Mouse (Mus musculus) limb, embryonic 14.5 days (tissue): ENCODE data around the gene Cadm1. TPM values are rescaled to one million over a fixed set of nuclear protein-coding genes. Genes with fewer than 3 reads are reported as not detected.

ENCODE experiments used
- ATAC-seq: fragments of 200-750 bp; cut with Nextera tagmentation; 2 replicates; pipeline ENCODE4 v1.8.0; 2017; ENCODE audit warnings: low read depth, moderate number of reproducible peaks, moderate TSS enrichment; ENCODE audit not compliant: low FRiP score
- DNase-seq: peaks from one replicate; pipeline ENCODE4 v3.0.0-alpha.2; 2015; ENCODE audit warnings: low spot score
- H3K27ac ChIP-seq: fragments of 300-500 bp; sonication (generic); replicated peaks from 2 replicates; pipeline ENCODE4 v1.5.1; 2014; ENCODE audit warnings: low read depth, mild to moderate bottlenecking, low read length, moderate library complexity, mixed read lengths
- H3K27me3 ChIP-seq: fragments of 300-500 bp; sonication (generic); 2 replicates; pipeline ENCODE4 v1.6.1; 2014; ENCODE audit warnings: low read length, mixed read lengths; ENCODE audit not compliant: control insufficient read depth, insufficient read depth
- H3K36me3 ChIP-seq: fragments of 300-500 bp; sonication (generic); 2 replicates; pipeline ENCODE4 v1.6.1; 2014; ENCODE audit warnings: mild to moderate bottlenecking, low read length, moderate library complexity, mixed read lengths; ENCODE audit not compliant: control insufficient read depth, insufficient read depth
- H3K4me1 ChIP-seq: fragments of 300-500 bp; sonication (generic); 2 replicates; pipeline ENCODE4 v1.6.1; 2014; ENCODE audit warnings: antibody characterized with exemption, low read length, mixed read lengths; ENCODE audit not compliant: control insufficient read depth, insufficient read depth
- H3K4me2 ChIP-seq: fragments of 300-500 bp; sonication (generic); replicated peaks from 2 replicates; pipeline ENCODE4 v1.6.1; 2014; ENCODE audit warnings: low read depth, mild to moderate bottlenecking, low read length, moderate library complexity; ENCODE audit not compliant: severe bottlenecking
- H3K4me3 ChIP-seq: fragments of 300-500 bp; sonication (generic); replicated peaks from 2 replicates; pipeline ENCODE4 v1.5.1; 2014; ENCODE audit warnings: low read length
- H3K9ac ChIP-seq: fragments of 300-500 bp; sonication (generic); 2 replicates; pipeline ENCODE4 v1.6.1; 2014; ENCODE audit warnings: mild to moderate bottlenecking, low read depth, low read length, moderate library complexity; ENCODE audit not compliant: severe bottlenecking
- H3K9me3 ChIP-seq: fragments of 300-500 bp; sonication (generic); 2 replicates; pipeline ENCODE4 v1.6.1; 2016; ENCODE audit warnings: low read length; ENCODE audit not compliant: control insufficient read depth
- POLR2A ChIP-seq: fragments of 200-500 bp; IDR thresholded peaks from 2 replicates; pipeline ENCODE4 v1.8.0; 2012; ENCODE audit warnings: inconsistent platforms, mild to moderate bottlenecking, moderate library complexity, borderline replicate concordance; ENCODE audit not compliant: insufficient read depth, insufficient read length; ENCODE audit errors: extremely low read depth
- WGBS: fragments of 180-500 bp; shearing (Covaris S2); extraction: QIAGEN DNeasy Blood & Tissue Kit; methylation state at CpG from one replicate; pipeline ENCODE4 v1.1.7; 2014; 5-methylcytosine and 5-hydroxymethylcytosine counted together
- polyA plus RNA-seq, 2 experiments: library from polyadenylated mRNA; depleted of rRNA in 1 of 2; stranded (reverse) in 1 of 2; unstranded in 1 of 2; fragments of >200 nt; fragmentation: Nextera tagmentation in 1 of 2; extraction: Ambion mirVana in 1 of 2; gene quantifications; 2 replicates each; pipeline versions ENCODE4 v1.2.1 to v1.2.3; 2012 to 2014

The Cadm1 gene
- polyA plus RNA-seq, 2 experiments: 15.4 to 37.5 TPM

DNA sequence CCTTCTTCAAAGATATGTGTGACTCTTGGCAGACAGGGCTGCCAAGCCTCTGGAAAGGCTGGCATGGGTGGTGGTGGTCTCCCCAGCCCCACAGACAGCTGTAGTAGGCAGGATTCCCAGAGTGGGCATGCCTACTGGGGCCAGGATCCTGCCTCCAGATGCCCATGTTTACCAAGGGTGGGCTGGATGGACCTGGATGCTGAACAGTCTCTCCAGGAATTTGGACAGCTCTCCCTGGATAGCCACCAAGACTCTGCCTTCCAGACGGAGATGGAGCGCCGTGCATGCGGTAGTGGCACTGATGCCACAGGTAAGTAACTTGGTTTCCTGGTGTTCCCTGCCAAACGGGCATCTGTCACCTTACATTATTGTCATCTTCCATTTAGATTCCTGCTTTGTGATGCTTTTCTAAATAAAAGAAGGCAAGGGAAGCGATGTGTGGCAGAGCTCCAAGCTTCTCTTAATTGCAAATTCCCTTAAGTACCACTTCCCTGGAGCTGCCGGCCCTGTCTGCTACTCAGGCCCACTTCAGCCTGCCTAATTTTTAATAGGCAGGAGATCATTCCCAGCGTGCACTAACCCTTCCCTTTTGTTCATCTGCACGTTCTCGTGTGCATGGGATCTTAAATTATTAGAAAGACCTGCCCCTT lies 346.7 kb downstream of the Cadm1 start:
- Histone ChIP-seq H3K9ac (no peak overlapping the region), H3K4me3 (no peak overlapping the region), H3K36me3 (no peaks in the 10 kb centered on the region), H3K4me2 (no peak overlapping the region), H3K27ac (no peak overlapping the region), H3K27me3 (no peaks in the 10 kb centered on the region), H3K9me3 (no peaks in the 10 kb centered on the region), H3K4me1 (no peaks in the 10 kb centered on the region)
- DNase-seq: no peak
- 62% methylated on average over 10 of the region's 10 CpGs for WGBS
- TF ChIP-seq POLR2A: no peak
- ATAC-seq: no peak

DNA sequence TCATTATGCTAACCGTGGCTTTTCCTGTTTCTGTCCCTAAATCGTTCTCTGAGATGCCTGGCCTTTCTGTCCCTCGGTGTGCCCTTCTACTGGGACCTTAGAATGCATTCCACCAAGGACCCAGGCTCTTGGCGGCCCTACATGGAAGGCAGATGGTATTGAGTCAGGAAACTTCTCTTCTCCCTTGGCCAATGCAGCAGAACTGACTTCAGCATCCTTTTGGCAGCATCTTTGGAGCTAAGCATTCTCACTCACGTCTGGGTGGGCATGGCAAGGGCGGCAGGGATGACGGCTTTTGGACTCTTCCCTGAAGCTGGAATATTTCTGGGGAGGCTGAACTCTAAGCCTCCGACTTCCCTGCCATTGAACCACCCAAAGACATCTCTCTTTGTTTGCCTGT lies 350.2 kb downstream of the Cadm1 start:
- no peak overlapping the region for H3K9ac ChIP-seq
- H3K36me3 ChIP-seq: no peaks in the 10 kb centered on the region
- TF ChIP-seq POLR2A: no peak
- H3K9me3 ChIP-seq: no peaks in the 10 kb centered on the region
- ATAC-seq (no peak), DNase-seq (no peak)
- 84% methylated on average over 8 of the region's 8 CpGs for WGBS
- H3K4me1 ChIP-seq: no peaks in the 10 kb centered on the region; the same call in 1 of the 2 replicates
- H3K4me2 ChIP-seq: no peak overlapping the region
- H3K27ac ChIP-seq: no peak overlapping the region
- H3K4me3 ChIP-seq: no peak overlapping the region
- H3K27me3 ChIP-seq: no peaks in the 10 kb centered on the region

DNA sequence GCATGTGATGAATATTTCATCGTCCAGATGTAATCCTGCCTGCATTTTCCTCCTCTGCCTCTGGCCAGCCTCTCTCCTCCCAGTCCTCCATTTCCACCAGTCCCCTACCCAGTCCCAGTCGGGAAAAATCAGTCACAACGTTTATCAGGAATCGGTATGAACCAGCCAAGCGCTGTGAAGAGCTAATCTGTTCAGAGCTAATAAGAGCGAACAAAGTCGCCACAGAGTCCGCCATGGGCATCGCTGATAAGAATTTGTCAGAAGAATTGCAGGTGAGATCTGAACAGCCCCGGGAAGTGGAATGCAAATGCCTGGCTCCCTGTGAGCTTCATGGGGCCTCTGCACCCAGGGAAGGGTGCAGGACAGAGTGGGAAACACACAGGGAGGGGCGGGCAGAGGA lies 352.4 kb downstream of the Cadm1 start:
- 72% methylated on average over 11 of the region's 11 CpGs for WGBS
- H3K36me3 ChIP-seq: no peaks in the 10 kb centered on the region
- TF ChIP-seq POLR2A: no peak
- no peak overlapping the region for H3K4me2 ChIP-seq
- no peak overlapping the region for H3K9ac ChIP-seq
- no peaks in the 10 kb centered on the region for H3K27me3 ChIP-seq
- H3K4me3 ChIP-seq: no peak overlapping the region
- no peak for DNase-seq
- H3K4me1 ChIP-seq: no peaks in the 10 kb centered on the region; the same call in 1 of the 2 replicates
- H3K9me3 ChIP-seq: no peaks in the 10 kb centered on the region
- ATAC-seq: no peak
- H3K27ac ChIP-seq: no peak overlapping the region

DNA sequence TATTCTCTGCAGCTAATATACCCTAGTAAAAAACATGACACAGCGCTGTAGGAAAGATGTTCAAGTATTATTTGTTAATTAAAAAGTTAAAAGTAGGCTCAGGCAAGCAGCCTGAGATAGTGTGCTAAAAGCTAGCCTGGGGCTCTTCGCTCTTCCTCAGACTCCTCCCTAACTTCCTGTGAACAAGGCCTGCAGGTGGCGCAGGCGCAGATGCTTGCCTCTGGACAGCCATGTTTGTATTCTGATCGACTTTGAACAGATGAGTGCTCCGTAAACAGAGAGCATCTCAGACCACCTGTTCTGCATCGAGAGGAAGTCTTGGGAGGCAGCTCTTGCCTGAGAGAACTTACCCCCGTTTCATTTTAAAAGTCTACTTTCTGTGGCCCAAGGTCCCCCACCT lies 361.7 kb downstream of the Cadm1 start:
- no peak for ATAC-seq
- Histone ChIP-seq H3K27ac (no peak overlapping the region), H3K9ac (no peak overlapping the region), H3K4me1 (peaks cover 14% of the 10 kb centered on the region), H3K4me2 (no peak overlapping the region), H3K27me3 (no peaks in the 10 kb centered on the region), H3K9me3 (no peaks in the 10 kb centered on the region), H3K36me3 (no peaks in the 10 kb centered on the region), H3K4me3 (no peak overlapping the region)
- DNase-seq: no peak
- TF ChIP-seq POLR2A: no peak
- WGBS: 78% methylated on average over 8 of the region's 8 CpGs

DNA sequence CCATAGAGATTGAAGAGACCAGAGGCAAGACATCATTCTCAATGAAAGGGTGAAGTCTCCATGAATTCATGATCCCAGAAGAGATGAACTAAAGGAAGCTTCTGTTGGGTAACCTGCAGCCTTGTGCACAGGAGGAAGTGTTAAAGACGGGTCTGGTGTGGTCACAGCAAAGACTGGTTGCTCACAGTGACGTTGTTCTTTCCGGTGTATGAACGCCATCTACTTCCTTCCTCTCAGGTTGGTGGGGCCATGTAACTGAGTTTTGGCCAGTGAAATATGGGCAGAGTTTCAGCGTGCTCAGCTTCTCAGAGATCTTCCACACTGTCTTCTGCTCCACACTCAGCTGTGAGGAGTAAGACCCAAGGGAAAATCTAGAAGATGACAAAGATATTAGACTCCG lies 363.0 kb downstream of the Cadm1 start:
- no peaks in the 10 kb centered on the region for H3K9me3 ChIP-seq
- H3K4me2 ChIP-seq: no peak overlapping the region
- ATAC-seq: no peak
- H3K27ac ChIP-seq: no peak overlapping the region
- H3K36me3 ChIP-seq: no peaks in the 10 kb centered on the region
- H3K9ac ChIP-seq: no peak overlapping the region
- H3K27me3 ChIP-seq: no peaks in the 10 kb centered on the region
- no peak overlapping the region for H3K4me3 ChIP-seq
- no peak for DNase-seq
- H3K4me1 ChIP-seq: peaks cover 12% of the 10 kb centered on the region
- 90% methylated on average over 6 of the region's 6 CpGs for WGBS
- TF ChIP-seq POLR2A: no peak
